Mouse (Mus musculus): ENCODE measurements at regions not wholly inside any gene's neighbourhood (a gene's known extent, or its start where the extent isn't known, plus 50 kb on each side); places are given as distances from the start of the nearest gene placed in this dataset.

DNA sequence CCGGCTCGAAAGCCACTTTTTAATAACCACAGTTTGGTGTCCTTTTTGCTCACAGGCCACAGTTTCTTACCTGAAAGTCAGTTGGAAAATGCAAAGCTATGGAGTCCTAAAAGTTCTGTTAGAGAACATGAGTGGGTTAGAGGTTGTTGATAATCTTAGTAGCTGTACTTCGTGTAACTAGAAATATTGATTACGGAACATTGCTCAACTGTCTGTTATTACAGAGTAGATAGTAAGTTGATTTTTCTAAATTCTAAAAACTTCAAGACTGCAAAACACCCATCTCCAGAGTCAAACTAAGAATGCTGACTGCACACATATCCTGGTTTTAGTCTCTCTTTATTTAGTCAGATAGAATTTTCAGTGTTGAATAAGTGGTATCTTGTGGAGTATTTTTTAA is 111.0 kb downstream of the Slc38a4 start:
- DNase-seq (ENCODE audit: low read depth in 2 of 2, low spot score in 2 of 2): no peak

DNA sequence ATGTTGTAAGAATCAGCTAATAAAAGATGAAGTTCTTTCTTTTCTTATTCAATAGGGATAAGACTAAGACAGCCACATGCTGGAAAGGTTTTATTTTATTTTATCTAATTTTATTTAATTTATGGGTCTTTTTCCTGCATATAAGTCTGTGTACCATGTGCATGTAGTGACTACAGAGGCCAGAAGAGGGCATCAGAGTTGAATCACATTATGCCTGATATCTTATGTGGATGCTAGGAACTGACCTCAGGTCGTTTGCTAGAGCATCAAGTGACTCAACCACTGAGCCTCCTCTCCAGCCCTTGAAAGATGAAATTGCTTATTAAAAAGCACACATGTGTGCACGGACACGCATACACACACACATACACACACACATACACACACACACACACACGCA is 113.1 kb downstream of the Slc38a4 start:
- no peak for DNase-seq (ENCODE audit: low read depth in 2 of 2, low spot score in 2 of 2)

GRCm38 (mm10) chr15:96938406-96938805 is 117.3 kb downstream of the Slc38a4 start:
- DNase-seq (ENCODE audit: low read depth in 2 of 2, low spot score in 2 of 2): no peak

DNA sequence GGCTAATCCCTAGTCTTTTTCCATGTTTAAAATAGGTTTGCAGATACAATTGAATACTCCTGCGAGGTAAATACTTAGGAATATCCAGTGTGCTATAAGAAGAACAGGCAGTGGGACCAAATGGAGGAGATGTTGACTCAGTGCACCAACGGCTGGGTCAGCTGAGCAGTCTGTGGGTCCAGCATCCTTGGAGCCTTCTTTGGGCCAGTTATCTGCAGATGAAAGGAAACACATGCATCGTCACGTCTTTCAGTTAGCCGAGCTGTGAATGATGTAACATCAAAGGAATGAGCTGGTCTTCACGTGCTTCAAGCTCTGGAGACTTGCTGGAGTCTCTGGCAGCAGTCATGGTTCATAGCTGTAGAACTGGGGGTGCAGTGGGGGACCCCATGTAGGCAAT is 118.1 kb downstream of the Slc38a4 start:
- no peak for DNase-seq (ENCODE audit: low read depth in 2 of 2, low spot score in 2 of 2)

GRCm38 (mm10) chr15:96936705-96937346 is 118.9 kb downstream of the Slc38a4 start:
- peak; percentile 84 to 89 for DNase-seq (ENCODE audit: low read depth in 2 of 2, low spot score in 2 of 2)

GRCm38 (mm10) chr15:96936216-96936615 is 119.5 kb downstream of the Slc38a4 start:
- no peak for DNase-seq (ENCODE audit: low read depth in 2 of 2, low spot score in 2 of 2)

- no peak for DNase-seq (ENCODE audit: low read depth in 2 of 2, low spot score in 2 of 2)
These were observed 122.3 kb downstream of the Slc38a4 start for GRCm38 (mm10) chr15:96933451-96933850.

DNA sequence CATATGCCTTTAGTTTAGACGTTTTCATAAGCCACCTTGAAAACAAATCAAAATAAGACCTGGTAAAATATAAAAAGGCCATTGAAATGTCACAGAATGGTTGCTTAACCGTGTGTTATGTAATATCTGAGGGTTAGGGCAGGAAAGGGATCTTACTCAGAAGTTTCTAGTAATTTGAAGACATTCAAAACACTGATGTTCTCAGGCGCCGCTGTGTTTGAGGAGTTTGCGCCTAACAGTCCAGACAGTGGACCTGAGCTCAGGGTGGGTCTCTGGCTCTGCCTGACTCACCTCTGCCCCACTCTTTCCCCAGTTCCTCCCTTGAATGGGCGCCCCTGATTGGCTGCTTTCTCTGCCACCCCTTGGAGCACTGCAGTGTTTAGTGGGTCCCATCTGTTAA is 125.2 kb downstream of the Slc38a4 start:
- DNase-seq (ENCODE audit: low read depth in 2 of 2, low spot score in 2 of 2): no peak

DNA sequence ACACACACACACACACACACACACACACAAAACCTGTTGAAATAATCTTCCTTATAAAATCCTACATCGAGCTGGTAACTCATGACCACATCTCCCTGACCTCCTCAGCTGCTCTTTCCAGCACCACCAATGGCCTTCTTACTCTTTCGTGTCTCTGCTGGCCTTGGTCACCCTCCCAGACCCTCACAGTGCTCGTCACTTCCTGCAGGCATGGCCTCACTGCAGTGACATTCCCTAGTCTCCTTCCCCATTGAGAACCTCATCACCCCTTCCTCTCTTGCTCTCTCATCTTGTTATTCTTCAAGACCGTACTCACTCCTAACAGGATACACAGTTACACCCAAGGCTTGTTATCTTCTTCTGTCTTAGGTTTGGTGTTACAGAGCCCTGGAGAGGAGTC is 126.0 kb downstream of the Slc38a4 start:
- no peak for DNase-seq (ENCODE audit: low read depth in 2 of 2, low spot score in 2 of 2)

DNA sequence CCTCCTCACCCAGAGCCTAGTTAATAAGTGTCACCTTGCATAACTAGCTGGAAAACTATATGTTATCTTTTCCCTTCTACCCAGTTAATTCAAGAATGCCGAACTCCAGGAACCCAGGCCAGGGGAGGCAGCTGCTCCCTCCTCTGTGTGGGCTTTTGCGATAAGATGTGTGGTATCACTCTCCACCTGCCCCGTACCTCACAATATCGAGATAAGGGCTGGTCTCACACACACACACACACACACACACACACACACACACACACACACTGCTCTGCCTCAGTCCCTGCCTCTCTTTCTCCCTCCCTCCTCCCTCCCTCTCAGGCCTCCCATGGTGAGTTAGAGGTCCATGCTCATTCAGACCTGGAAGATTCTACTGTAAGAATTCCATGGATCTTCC is 127.1 kb downstream of the Slc38a4 start:
- DNase-seq (ENCODE audit: low read depth in 2 of 2, low spot score in 2 of 2): no peak

- DNase-seq (ENCODE audit: low read depth in 2 of 2, low spot score in 2 of 2): no peak
These were observed 128.1 kb downstream of the Slc38a4 start for GRCm38 (mm10) chr15:96927674-96928073.

- DNase-seq (ENCODE audit: low read depth in 2 of 2, low spot score in 2 of 2): no peak
These were observed 129.1 kb downstream of the Slc38a4 start for GRCm38 (mm10) chr15:96926660-96927059.

DNA sequence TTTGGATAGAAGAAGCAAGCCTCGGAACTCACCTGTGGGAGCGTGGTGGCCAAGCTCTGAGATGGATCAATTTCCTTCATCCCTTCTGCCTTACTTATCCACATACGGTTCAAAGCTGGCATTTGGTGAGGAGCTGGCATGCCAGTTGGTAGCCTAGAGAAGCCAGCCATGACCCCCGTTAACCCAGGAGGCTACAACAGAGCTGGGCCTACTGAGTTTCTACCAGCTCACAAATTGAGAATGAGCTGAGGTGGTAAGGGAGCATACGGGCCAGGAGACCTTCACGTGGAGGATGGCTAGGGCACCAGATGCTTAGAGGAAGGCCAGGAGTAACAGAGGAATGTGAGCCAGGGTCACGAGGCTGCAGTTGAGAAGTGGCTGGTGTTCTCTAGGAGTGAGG is 139.2 kb downstream of the Slc38a4 start:
- no peak for DNase-seq (ENCODE audit: low read depth in 2 of 2, low spot score in 2 of 2)

DNA sequence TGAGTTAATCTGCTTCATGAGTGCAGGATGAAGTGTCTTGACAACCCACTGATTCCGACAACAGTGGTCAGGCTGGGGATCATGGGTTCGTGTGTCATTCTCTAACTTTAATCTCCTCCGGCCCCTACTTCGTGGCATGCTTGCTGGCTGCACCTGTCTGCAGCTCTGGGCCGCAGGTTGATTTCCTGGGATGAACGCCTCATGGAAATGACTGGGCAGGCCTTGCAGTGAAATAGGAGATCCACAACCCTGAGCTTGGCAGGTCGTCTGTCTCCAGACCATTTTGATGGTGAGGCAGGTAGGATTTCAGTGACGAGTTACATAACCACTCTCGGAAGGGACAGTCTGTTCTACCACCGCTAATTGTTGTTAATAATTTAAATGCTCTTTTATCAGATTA is 140.2 kb downstream of the Slc38a4 start:
- DNase-seq (ENCODE audit: low read depth in 2 of 2, low spot score in 2 of 2): no peak

- DNase-seq (ENCODE audit: low read depth in 2 of 2, low spot score in 2 of 2): no peak
These were observed 140.8 kb downstream of the Slc38a4 start for GRCm38 (mm10) chr15:96914988-96915387.

- no peak for DNase-seq (ENCODE audit: low read depth in 2 of 2, low spot score in 2 of 2)
These were observed 150.2 kb downstream of the Slc38a4 start for GRCm38 (mm10) chr15:96905520-96905919.

GRCm38 (mm10) chr15:96903461-96903860 is 152.3 kb downstream of the Slc38a4 start:
- DNase-seq (ENCODE audit: low read depth in 2 of 2, low spot score in 2 of 2): no peak

DNA sequence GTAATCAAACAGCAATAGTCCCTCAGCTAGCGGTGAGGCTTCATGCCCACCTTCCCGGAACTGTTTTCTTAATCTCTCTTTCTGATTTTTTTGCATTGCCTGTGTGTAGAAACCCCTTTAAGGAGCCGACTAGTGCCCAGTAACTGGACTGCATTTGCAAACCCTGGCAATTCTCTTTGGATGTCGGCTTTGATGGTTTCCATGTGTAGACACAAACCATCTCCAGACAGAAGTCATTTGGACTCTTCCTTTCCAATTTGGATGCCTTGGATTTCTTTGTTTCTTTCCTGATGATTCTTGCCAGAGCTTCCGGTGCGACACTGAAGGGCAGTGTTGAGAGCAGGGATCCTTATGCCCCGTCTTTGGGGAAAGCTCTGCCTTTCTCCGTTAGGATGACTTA is 153.0 kb downstream of the Slc38a4 start:
- DNase-seq (ENCODE audit: low read depth in 2 of 2, low spot score in 2 of 2): no peak

GRCm38 (mm10) chr15:96901616-96902015 is 154.1 kb downstream of the Slc38a4 start:
- no peak for DNase-seq (ENCODE audit: low read depth in 2 of 2, low spot score in 2 of 2)

- no peak for DNase-seq (ENCODE audit: low read depth in 2 of 2, low spot score in 2 of 2)
These were observed 157.5 kb downstream of the Slc38a4 start for GRCm38 (mm10) chr15:96898285-96898684.

DNA sequence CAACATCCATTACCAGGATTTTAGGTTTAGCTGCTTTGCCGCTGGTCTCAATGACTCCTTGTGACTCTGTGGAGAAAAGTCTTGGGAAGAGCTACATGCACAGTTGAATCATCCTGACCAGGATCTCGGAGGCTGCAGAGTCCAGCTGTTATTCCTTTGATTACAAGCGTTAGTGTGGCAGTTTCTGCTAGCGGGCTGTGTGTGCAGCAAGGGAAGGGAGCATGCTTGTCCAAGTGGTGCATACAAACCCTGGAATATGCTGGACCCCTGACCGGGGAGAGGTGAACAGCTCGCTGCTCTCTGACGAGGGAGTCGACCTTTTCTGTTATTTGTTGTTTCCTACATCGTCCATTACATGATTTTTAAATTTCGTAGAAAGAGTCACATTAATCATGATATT is 170.9 kb downstream of the Slc38a4 start:
- DNase-seq (ENCODE audit: low read depth in 2 of 2, low spot score in 2 of 2): no peak

DNA sequence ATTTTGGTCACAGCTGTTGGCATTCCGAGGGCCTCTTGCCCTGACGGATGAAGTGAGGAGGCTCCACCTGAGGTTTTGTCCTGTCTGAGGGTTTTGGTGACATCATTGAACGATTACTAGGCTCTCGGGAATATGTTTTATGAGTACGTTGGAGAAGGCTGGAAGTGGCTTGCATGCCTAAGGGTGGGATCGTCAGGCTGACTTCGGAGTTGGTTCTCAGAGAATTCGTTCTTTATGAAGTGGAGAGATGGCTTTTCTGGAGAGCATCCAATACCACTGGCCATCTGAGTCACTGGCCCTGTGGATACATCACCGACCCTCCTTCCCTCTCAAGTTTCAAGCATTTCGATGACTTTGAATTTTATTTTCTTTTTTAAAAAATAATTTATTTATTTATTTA is 172.0 kb downstream of the Slc38a4 start:
- DNase-seq (ENCODE audit: low read depth in 2 of 2, low spot score in 2 of 2): no peak

- DNase-seq (ENCODE audit: low read depth in 2 of 2, low spot score in 2 of 2): no peak
These were observed 173.5 kb downstream of the Slc38a4 start for GRCm38 (mm10) chr15:96882211-96882610.
